Mouse (Mus musculus) hindbrain, embryonic 10.5 days (tissue): ENCODE results near the gene Gm10135. TPM values are rescaled to one million over a fixed set of nuclear protein-coding genes. Genes with fewer than 3 reads are reported as not detected.

Experiments used
- polyA plus RNA-seq: library from polyadenylated mRNA; unstranded; fragments of >200 nt; fragmentation: Nextera tagmentation; extraction: Ambion mirVana; gene quantifications from 2 replicates; pipeline ENCODE4 v1.2.1, GENCODE M21; 2016

Gene Gm10135
- polyA plus RNA-seq, 1 experiment from 2014 or later, result not detected

Other genes starting within 250 kb of the Gm10135 start
- not detected in 2 replicates for gene Txk, start 221.9 kb downstream of the Gm10135 start, polyA plus RNA-seq
- 3.6 and 4.3 TPM in 2 replicates for gene Tec, start 106.2 kb downstream of the Gm10135 start, polyA plus RNA-seq
- gene Slain2, start 60.4 kb downstream of the Gm10135 start, polyA plus RNA-seq, result 15.2 and 16.8 TPM in 2 replicates
- gene Slc10a4, start 32.2 kb upstream of the Gm10135 start, polyA plus RNA-seq, result 6.5 and 23.2 TPM in 2 replicates